Mouse (Mus musculus) spleen, postnatal 10 days (tissue): ENCODE data around the gene Sec24d.

ENCODE experiments used
- DNase-seq, 2 experiments: peaks; one replicate each; pipeline ENCODE4 v3.0.0; 2021 to 2022; ENCODE audit warnings: low spot score in 2 of 2

The Sec24d gene

GRCm38 (mm10) chr3:123395611-123396010, 128.4 kb downstream of the Sec24d start:
- no peak for DNase-seq

GRCm38 (mm10) chr3:123397562-123398481, 130.6 kb downstream of the Sec24d start:
- DNase-seq: no peak

- no peak for DNase-seq
These were observed 137.7 kb downstream of the Sec24d start for GRCm38 (mm10) chr3:123404945-123405344.

- no peak for DNase-seq
These were observed 144.7 kb downstream of the Sec24d start for GRCm38 (mm10) chr3:123411821-123412578.

GRCm38 (mm10) chr3:123413173-123413572, 145.9 kb downstream of the Sec24d start:
- DNase-seq: no peak
